Mouse (Mus musculus): ENCODE results near the gene Fam120b. TPM values are rescaled to one million over a fixed set of nuclear protein-coding genes. Genes with fewer than 3 reads are reported as not detected.

The Fam120b gene
- 36.6 and 37.2 TPM in 2 replicates for polyA plus RNA-seq (2014; fragmentation: Nextera tagmentation; extraction: Ambion mirVana)

GRCm38 (mm10) chr17:15395997-15396675 is at the start of gene Fam120b:
Gene Fam120b, plus strand, starts transcription at chr17:15396202.
- WGBS = under 1% methylated on average over 30 of the region's 31 CpGs
- Histone ChIP-seq H3K9me3 (ENCODE audit: control insufficient read depth, low read length) (no peaks in the 10 kb centered on the region), H3K4me2 (ENCODE audit: low read depth) (peak within 1 kb of the TSS; percentile 89), H3K4me3 (ENCODE audit: low read depth, low read length) (peak within 1 kb of the TSS; percentile 82), H3K9ac (ENCODE audit: low read length) (peak within 1 kb of the TSS; percentile 93), H3K4me1 (ENCODE audit: control insufficient read depth, insufficient read depth, low read length) (peaks cover 16% of the 10 kb centered on the region), H3K27ac (ENCODE audit: low read depth, low read length) (peak within 1 kb of the TSS; percentile 85), H3K27me3 (ENCODE audit: control insufficient read depth, insufficient read depth, low read length) (no peaks in the 10 kb centered on the region), H3K36me3 (ENCODE audit: control insufficient read depth, insufficient read depth, low read length) (no peaks in the 10 kb centered on the region)
- ATAC-seq (ENCODE audit: insufficient read depth, low FRiP score, low TSS enrichment) (peak; percentile 95), DNase-seq (ENCODE audit: low spot score) (peak; percentile 88)

GRCm38 (mm10) chr17:15350152-15350551 is 45.9 kb upstream of the Fam120b start:
- H3K9me3 ChIP-seq (ENCODE audit: control insufficient read depth, low read length) = no peaks in the 10 kb centered on the region
- no peaks in the 10 kb centered on the region for H3K36me3 ChIP-seq (ENCODE audit: control insufficient read depth, insufficient read depth, low read length)
- H3K4me1 ChIP-seq (ENCODE audit: control insufficient read depth, insufficient read depth, low read length) = no peaks in the 10 kb centered on the region
- no peak overlapping the region for H3K27ac ChIP-seq (ENCODE audit: low read depth, low read length)
- no peak overlapping the region for H3K4me2 ChIP-seq (ENCODE audit: low read depth)
- no peak overlapping the region for H3K4me3 ChIP-seq (ENCODE audit: low read depth, low read length)
- H3K9ac ChIP-seq (ENCODE audit: low read length) = no peak overlapping the region
- WGBS = 65% methylated on average over 2 of the region's 2 CpGs
- DNase-seq (ENCODE audit: low spot score) = no peak
- no peaks in the 10 kb centered on the region for H3K27me3 ChIP-seq (ENCODE audit: control insufficient read depth, insufficient read depth, low read length)
- ATAC-seq (ENCODE audit: insufficient read depth, low FRiP score, low TSS enrichment) = no peak

- DNase-seq (ENCODE audit: low spot score) (no peak), ATAC-seq (ENCODE audit: insufficient read depth, low FRiP score, low TSS enrichment) (no peak)
- Histone ChIP-seq H3K9me3 (ENCODE audit: control insufficient read depth, low read length) (no peaks in the 10 kb centered on the region), H3K4me2 (ENCODE audit: low read depth) (no peak overlapping the region), H3K4me3 (ENCODE audit: low read depth, low read length) (no peak overlapping the region), H3K27me3 (ENCODE audit: control insufficient read depth, insufficient read depth, low read length) (no peaks in the 10 kb centered on the region), H3K36me3 (ENCODE audit: control insufficient read depth, insufficient read depth, low read length) (no peaks in the 10 kb centered on the region), H3K9ac (ENCODE audit: low read length) (no peak overlapping the region), H3K4me1 (ENCODE audit: control insufficient read depth, insufficient read depth, low read length) (no peaks in the 10 kb centered on the region), H3K27ac (ENCODE audit: low read depth, low read length) (no peak overlapping the region)
- WGBS = 69% methylated on average over 10 of the region's 10 CpGs
Observed at GRCm38 (mm10) chr17:15352869-15353610, 43.0 kb upstream of the Fam120b start.

DNA sequence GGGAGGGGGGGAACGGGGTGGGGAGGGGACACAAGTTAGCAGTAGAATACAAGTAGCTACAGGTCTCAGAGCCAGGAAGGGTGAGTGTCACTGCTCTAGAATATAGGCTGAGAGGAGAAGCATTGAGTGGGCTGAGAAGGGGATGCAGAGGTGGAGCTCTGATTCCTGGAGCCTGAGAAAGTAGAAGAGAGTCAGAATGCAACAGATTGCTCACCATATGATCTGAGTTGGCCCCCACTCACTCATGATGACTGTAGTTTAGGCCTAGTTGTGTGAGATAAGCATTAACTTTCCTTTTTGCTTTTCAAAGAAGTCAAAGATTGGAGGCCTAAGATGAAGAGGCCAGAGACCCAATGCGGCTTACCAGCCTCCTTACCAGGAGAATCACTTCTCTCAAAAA is 42.0 kb upstream of the Fam120b start:
- no peak overlapping the region for H3K9ac ChIP-seq (ENCODE audit: low read length)
- H3K9me3 ChIP-seq (ENCODE audit: control insufficient read depth, low read length) = no peaks in the 10 kb centered on the region
- no peaks in the 10 kb centered on the region for H3K27me3 ChIP-seq (ENCODE audit: control insufficient read depth, insufficient read depth, low read length)
- no peak overlapping the region for H3K27ac ChIP-seq (ENCODE audit: low read depth, low read length)
- WGBS = 74% methylated on average over 2 of the region's 2 CpGs
- no peaks in the 10 kb centered on the region for H3K36me3 ChIP-seq (ENCODE audit: control insufficient read depth, insufficient read depth, low read length)
- no peak overlapping the region for H3K4me3 ChIP-seq (ENCODE audit: low read depth, low read length)
- no peak overlapping the region for H3K4me2 ChIP-seq (ENCODE audit: low read depth)
- H3K4me1 ChIP-seq (ENCODE audit: control insufficient read depth, insufficient read depth, low read length) = no peaks in the 10 kb centered on the region
- DNase-seq (ENCODE audit: low spot score) = no peak
- ATAC-seq (ENCODE audit: insufficient read depth, low FRiP score, low TSS enrichment) = no peak

DNA sequence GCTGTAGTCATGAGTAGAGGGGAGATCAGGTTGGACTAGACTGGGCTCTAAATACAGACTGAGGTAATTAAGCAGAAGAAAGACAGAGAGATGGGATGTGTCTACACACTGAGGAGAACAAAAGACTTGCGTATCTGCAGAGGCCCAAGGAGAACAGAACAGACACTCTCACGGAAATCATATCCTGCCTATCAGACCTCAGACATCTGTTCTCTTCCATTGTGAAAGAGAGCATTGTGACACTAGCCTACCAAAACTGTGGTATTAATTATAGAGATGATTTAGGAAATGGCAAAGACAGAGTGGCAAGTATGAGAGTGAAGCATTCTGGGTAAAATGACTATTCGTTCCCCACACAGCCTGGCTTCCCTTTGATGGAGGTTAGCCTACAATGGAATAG is 40.9 kb upstream of the Fam120b start:
- DNase-seq (ENCODE audit: low spot score) (no peak), ATAC-seq (ENCODE audit: insufficient read depth, low FRiP score, low TSS enrichment) (no peak)
- no peak overlapping the region for H3K9ac ChIP-seq (ENCODE audit: low read length)
- no peaks in the 10 kb centered on the region for H3K4me1 ChIP-seq (ENCODE audit: control insufficient read depth, insufficient read depth, low read length)
- no peaks in the 10 kb centered on the region for H3K36me3 ChIP-seq (ENCODE audit: control insufficient read depth, insufficient read depth, low read length)
- no peak overlapping the region for H3K4me2 ChIP-seq (ENCODE audit: low read depth)
- H3K9me3 ChIP-seq (ENCODE audit: control insufficient read depth, low read length) = no peaks in the 10 kb centered on the region
- H3K4me3 ChIP-seq (ENCODE audit: low read depth, low read length) = no peak overlapping the region
- no peak overlapping the region for H3K27ac ChIP-seq (ENCODE audit: low read depth, low read length)
- WGBS = 91% methylated on average over 3 of the region's 3 CpGs
- H3K27me3 ChIP-seq (ENCODE audit: control insufficient read depth, insufficient read depth, low read length) = no peaks in the 10 kb centered on the region

- Histone ChIP-seq H3K4me2 (ENCODE audit: low read depth) (no peak overlapping the region), H3K27ac (ENCODE audit: low read depth, low read length) (no peak overlapping the region), H3K9me3 (ENCODE audit: control insufficient read depth, low read length) (no peaks in the 10 kb centered on the region), H3K4me3 (ENCODE audit: low read depth, low read length) (no peak overlapping the region), H3K27me3 (ENCODE audit: control insufficient read depth, insufficient read depth, low read length) (no peaks in the 10 kb centered on the region), H3K4me1 (ENCODE audit: control insufficient read depth, insufficient read depth, low read length) (no peaks in the 10 kb centered on the region), H3K9ac (ENCODE audit: low read length) (no peak overlapping the region), H3K36me3 (ENCODE audit: control insufficient read depth, insufficient read depth, low read length) (no peaks in the 10 kb centered on the region)
- no peak for ATAC-seq (ENCODE audit: insufficient read depth, low FRiP score, low TSS enrichment)
- no peak for DNase-seq (ENCODE audit: low spot score)
- WGBS = 91% methylated on average over 5 of the region's 5 CpGs
Observed at GRCm38 (mm10) chr17:15356526-15356925, 39.5 kb upstream of the Fam120b start.

GRCm38 (mm10) chr17:15357071-15357470 is 38.9 kb upstream of the Fam120b start:
- WGBS = 80% methylated on average over 3 of the region's 3 CpGs
- no peak overlapping the region for H3K4me2 ChIP-seq (ENCODE audit: low read depth)
- H3K9ac ChIP-seq (ENCODE audit: low read length) = no peak overlapping the region
- H3K27me3 ChIP-seq (ENCODE audit: control insufficient read depth, insufficient read depth, low read length) = no peaks in the 10 kb centered on the region
- ATAC-seq (ENCODE audit: insufficient read depth, low FRiP score, low TSS enrichment) (no peak), DNase-seq (ENCODE audit: low spot score) (no peak)
- no peaks in the 10 kb centered on the region for H3K4me1 ChIP-seq (ENCODE audit: control insufficient read depth, insufficient read depth, low read length)
- no peaks in the 10 kb centered on the region for H3K9me3 ChIP-seq (ENCODE audit: control insufficient read depth, low read length)
- no peaks in the 10 kb centered on the region for H3K36me3 ChIP-seq (ENCODE audit: control insufficient read depth, insufficient read depth, low read length)
- no peak overlapping the region for H3K27ac ChIP-seq (ENCODE audit: low read depth, low read length)
- no peak overlapping the region for H3K4me3 ChIP-seq (ENCODE audit: low read depth, low read length)

GRCm38 (mm10) chr17:15363656-15364055 is 32.3 kb upstream of the Fam120b start:
- Histone ChIP-seq H3K4me3 (ENCODE audit: low read depth, low read length) (no peak overlapping the region), H3K9ac (ENCODE audit: low read length) (no peak overlapping the region), H3K27me3 (ENCODE audit: control insufficient read depth, insufficient read depth, low read length) (no peaks in the 10 kb centered on the region), H3K36me3 (ENCODE audit: control insufficient read depth, insufficient read depth, low read length) (peaks cover 5% of the 10 kb centered on the region), H3K9me3 (ENCODE audit: control insufficient read depth, low read length) (no peaks in the 10 kb centered on the region), H3K4me1 (ENCODE audit: control insufficient read depth, insufficient read depth, low read length) (no peaks in the 10 kb centered on the region), H3K4me2 (ENCODE audit: low read depth) (no peak overlapping the region), H3K27ac (ENCODE audit: low read depth, low read length) (no peak overlapping the region)
- DNase-seq (ENCODE audit: low spot score) = no peak
- ATAC-seq (ENCODE audit: insufficient read depth, low FRiP score, low TSS enrichment) = no peak
- 67% methylated on average over 3 of the region's 3 CpGs for WGBS

DNA sequence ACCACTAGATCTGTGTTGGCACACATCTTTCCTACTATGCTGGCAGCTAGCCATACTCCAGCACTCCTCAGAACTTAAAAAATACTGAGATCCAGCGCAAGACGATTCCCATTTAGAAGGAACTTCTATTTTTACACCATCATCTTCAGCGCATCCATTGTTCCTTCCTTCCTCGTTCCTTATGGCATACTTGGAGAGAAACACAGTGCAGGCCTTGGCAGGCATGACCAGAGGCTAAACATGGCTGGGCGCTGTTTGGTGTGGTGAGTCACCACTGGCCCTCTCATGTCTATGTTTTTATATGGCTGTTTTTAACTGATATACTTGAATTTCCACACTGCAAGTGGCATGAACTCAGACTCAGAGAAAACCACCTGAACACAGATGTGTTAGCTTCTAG is 30.4 kb upstream of the Fam120b start:
- Histone ChIP-seq H3K9me3 (ENCODE audit: control insufficient read depth, low read length) (no peaks in the 10 kb centered on the region), H3K9ac (ENCODE audit: low read length) (no peak overlapping the region), H3K4me2 (ENCODE audit: low read depth) (no peak overlapping the region), H3K27me3 (ENCODE audit: control insufficient read depth, insufficient read depth, low read length) (no peaks in the 10 kb centered on the region), H3K27ac (ENCODE audit: low read depth, low read length) (no peak overlapping the region), H3K4me1 (ENCODE audit: control insufficient read depth, insufficient read depth, low read length) (no peaks in the 10 kb centered on the region; the same call in none of the 2 replicates), H3K36me3 (ENCODE audit: control insufficient read depth, insufficient read depth, low read length) (peaks cover 20% of the 10 kb centered on the region), H3K4me3 (ENCODE audit: low read depth, low read length) (no peak overlapping the region)
- WGBS = 83% methylated on average over 5 of the region's 5 CpGs
- no peak for DNase-seq (ENCODE audit: low spot score)
- no peak for ATAC-seq (ENCODE audit: insufficient read depth, low FRiP score, low TSS enrichment)

Measured in neural tube, embryonic 11.5 days (tissue).